Mouse (Mus musculus): ENCODE results near the gene Ncor2. TPM values are rescaled to one million over a fixed set of nuclear protein-coding genes. Genes with fewer than 3 reads are reported as not detected.

Gene Ncor2
- total RNA-seq, 2 experiments from 2014 or later, result 15.0 to 107 TPM

GRCm38 (mm10) chr5:125151872-125152534, 27.0 kb downstream of the Ncor2 start:
- ATAC-seq (ENCODE audit: poor library complexity, severe bottlenecking), result no peak

GRCm38 (mm10) chr5:125150951-125151564, 28.0 kb downstream of the Ncor2 start:
- ATAC-seq (ENCODE audit: poor library complexity, severe bottlenecking), result no peak

GRCm38 (mm10) chr5:125149142-125149541, 29.9 kb downstream of the Ncor2 start:
- no peak for ATAC-seq (ENCODE audit: poor library complexity, severe bottlenecking)

- ATAC-seq (ENCODE audit: poor library complexity, severe bottlenecking), result no peak
Observed at GRCm38 (mm10) chr5:125148686-125149085, 30.3 kb downstream of the Ncor2 start.

GRCm38 (mm10) chr5:125148173-125148572, 30.8 kb downstream of the Ncor2 start:
- no peak for ATAC-seq (ENCODE audit: poor library complexity, severe bottlenecking)

- no peak for ATAC-seq (ENCODE audit: poor library complexity, severe bottlenecking)
Observed at GRCm38 (mm10) chr5:125147124-125147523, 31.9 kb downstream of the Ncor2 start.

- ATAC-seq (ENCODE audit: poor library complexity, severe bottlenecking), result no peak
Observed at GRCm38 (mm10) chr5:125143114-125143872, 35.7 kb downstream of the Ncor2 start.

- ATAC-seq (ENCODE audit: poor library complexity, severe bottlenecking), result no peak
Observed at GRCm38 (mm10) chr5:125141916-125142315, 37.1 kb downstream of the Ncor2 start.

GRCm38 (mm10) chr5:125141525-125141880, 37.5 kb downstream of the Ncor2 start:
- ATAC-seq (ENCODE audit: poor library complexity, severe bottlenecking), result peak; percentile 53

- peak; percentile 40 for ATAC-seq (ENCODE audit: poor library complexity, severe bottlenecking)
Observed at GRCm38 (mm10) chr5:125140832-125141524, 38.0 kb downstream of the Ncor2 start.

- ATAC-seq (ENCODE audit: poor library complexity, severe bottlenecking), result no peak
Observed at GRCm38 (mm10) chr5:125140151-125140699, 38.8 kb downstream of the Ncor2 start.

GRCm38 (mm10) chr5:125139669-125140068, 39.4 kb downstream of the Ncor2 start:
- no peak for ATAC-seq (ENCODE audit: poor library complexity, severe bottlenecking)

- no peak for ATAC-seq (ENCODE audit: poor library complexity, severe bottlenecking)
Observed at GRCm38 (mm10) chr5:125138841-125139430, 40.1 kb downstream of the Ncor2 start.

GRCm38 (mm10) chr5:125137672-125138285, 41.2 kb downstream of the Ncor2 start:
- ATAC-seq (ENCODE audit: poor library complexity, severe bottlenecking), result peak; percentile 33; the same call in 1 of the 2 replicates

- ATAC-seq (ENCODE audit: poor library complexity, severe bottlenecking), result no peak
Observed at GRCm38 (mm10) chr5:125136996-125137671, 41.9 kb downstream of the Ncor2 start.

- no peak for ATAC-seq (ENCODE audit: poor library complexity, severe bottlenecking)
Observed at GRCm38 (mm10) chr5:125136296-125136995, 42.6 kb downstream of the Ncor2 start.

GRCm38 (mm10) chr5:125134795-125135468, 44.1 kb downstream of the Ncor2 start:
- ATAC-seq (ENCODE audit: poor library complexity, severe bottlenecking), result no peak

GRCm38 (mm10) chr5:125134391-125134790, 44.6 kb downstream of the Ncor2 start:
- no peak for ATAC-seq (ENCODE audit: poor library complexity, severe bottlenecking)
